Mouse (Mus musculus): ENCODE results near the gene Snrpn.
A peak's percentile ranks its signal among the peaks of the same experiment; 100 is the strongest.
"Not testable (repeated sequence)": the region's sequence is repeated elsewhere in the genome, so short reads cannot be mapped to it uniquely, and the experiment has no call there.

Snrpn gene

GRCm38 (mm10) chr7:60139742-60140480 is at the start of gene Snrpn:
TSS of gene Snrpn (minus strand) at chr7:60140219.
- no peak for DNase-seq (ENCODE audit: low read depth)

GRCm38 (mm10) chr7:60170250-60171185 is 30.5 kb upstream of the Snrpn start:
- no peak for DNase-seq (ENCODE audit: low read depth)

GRCm38 (mm10) chr7:60125332-60125731 is 14.7 kb downstream of the Snrpn start:
- DNase-seq (ENCODE audit: low read depth): no peak

- DNase-seq (ENCODE audit: low read depth): not testable (repeated sequence)
Measured at GRCm38 (mm10) chr7:60123086-60123624, 16.9 kb downstream of the Snrpn start.

- DNase-seq (ENCODE audit: low read depth): no peak
Measured at GRCm38 (mm10) chr7:60122434-60123085, 17.5 kb downstream of the Snrpn start.

- DNase-seq (ENCODE audit: low read depth): no peak
Measured at GRCm38 (mm10) chr7:60097154-60097859, 42.7 kb downstream of the Snrpn start.

- DNase-seq (ENCODE audit: low read depth): no peak
Measured at GRCm38 (mm10) chr7:60076301-60076700, 63.7 kb downstream of the Snrpn start.

- DNase-seq (ENCODE audit: low read depth): no peak
Measured at GRCm38 (mm10) chr7:60047481-60048201, 92.4 kb downstream of the Snrpn start.

- DNase-seq (ENCODE audit: low read depth): no peak
Measured at GRCm38 (mm10) chr7:60013186-60013585, 126.8 kb downstream of the Snrpn start.

- no peak for DNase-seq (ENCODE audit: low read depth)
Measured at GRCm38 (mm10) chr7:60007727-60008360, 132.2 kb downstream of the Snrpn start.

GRCm38 (mm10) chr7:60006262-60006661 is 133.8 kb downstream of the Snrpn start:
- no peak for DNase-seq (ENCODE audit: low read depth)

- peak; percentile 8 for DNase-seq (ENCODE audit: low read depth)
Measured at GRCm38 (mm10) chr7:60004606-60005330, 135.3 kb downstream of the Snrpn start, which contains the start of the genes Snurf and Gm38393. TSS of gene Snurf (minus strand) at chr7:60005049. TSS of gene Gm38393 (minus strand) at chr7:60005064.

GRCm38 (mm10) chr7:60003921-60004605 is 136.0 kb downstream of the Snrpn start:
- DNase-seq (ENCODE audit: low read depth): peak; percentile 7

GRCm38 (mm10) chr7:60003006-60003865 is 136.8 kb downstream of the Snrpn start:
- peak; percentile 19 for DNase-seq (ENCODE audit: low read depth)

GRCm38 (mm10) chr7:59978646-59979045 is 161.4 kb downstream of the Snrpn start:
- no peak for DNase-seq (ENCODE audit: low read depth)
